Mouse (Mus musculus) CD4-positive helper T cell, adult 2 months (primary cell): ENCODE results near the gene Hsd11b2.
"Not testable (repeated sequence)": the region's sequence is repeated elsewhere in the genome, so short reads cannot be mapped to it uniquely, and the experiment has no call there.

ENCODE experiments used
- DNase-seq: peaks from one replicate; pipeline ENCODE4 v3.0.0-alpha.2; 2012; ENCODE audit warnings: low read depth, missing footprints, low spot score

Gene Hsd11b2

GRCm38 (mm10) chr8:105562863-105563262 lies 44.3 kb downstream of the Hsd11b2 start:
- DNase-seq = no peak

GRCm38 (mm10) chr8:105563871-105564270 lies 45.3 kb downstream of the Hsd11b2 start:
- no peak for DNase-seq

- DNase-seq = not testable (repeated sequence)
Measured at GRCm38 (mm10) chr8:105564573-105565229, 46.1 kb downstream of the Hsd11b2 start.

GRCm38 (mm10) chr8:105565401-105565881 lies 46.9 kb downstream of the Hsd11b2 start:
- DNase-seq = peak; percentile 71

GRCm38 (mm10) chr8:105565952-105566702 lies 47.6 kb downstream of the Hsd11b2 start, which contains the start of gene Atp6v0d1:
Gene Atp6v0d1 (minus strand): TSS chr8:105566047.
- DNase-seq = peak; percentile 100

GRCm38 (mm10) chr8:105566703-105567595 lies 48.4 kb downstream of the Hsd11b2 start:
- DNase-seq = peak; percentile 63

- DNase-seq = no peak
Measured at GRCm38 (mm10) chr8:105571810-105572209, 53.3 kb downstream of the Hsd11b2 start.

GRCm38 (mm10) chr8:105573427-105573826 lies 54.9 kb downstream of the Hsd11b2 start:
- DNase-seq = peak; percentile 62
